Mouse (Mus musculus) kidney, embryonic 14.5 days (tissue): ENCODE results near the gene Prkce. TPM values are rescaled to one million over a fixed set of nuclear protein-coding genes. Genes with fewer than 3 reads are reported as not detected.

ENCODE experiments used
- ATAC-seq: fragments of 200-750 bp; cut with Nextera tagmentation; 2 replicates; pipeline ENCODE4 v1.8.0; 2017; ENCODE audit warnings: moderate number of reproducible peaks, mild to moderate bottlenecking, moderate TSS enrichment, moderate library complexity; ENCODE audit not compliant: low FRiP score, low TSS enrichment
- H3K27ac ChIP-seq: fragments of 300-500 bp; sonication (generic); 2 replicates; pipeline ENCODE4 v1.5.1; 2014; ENCODE audit warnings: low read depth, mild to moderate bottlenecking, low read length, moderate library complexity, mixed read lengths
- H3K27me3 ChIP-seq: fragments of 300-500 bp; sonication (generic); 2 replicates; pipeline ENCODE4 v1.6.1; 2014; ENCODE audit warnings: mild to moderate bottlenecking, low read length; ENCODE audit not compliant: control insufficient read depth, insufficient read depth
- H3K36me3 ChIP-seq: fragments of 300-500 bp; sonication (generic); 2 replicates; pipeline ENCODE4 v1.6.1; 2014; ENCODE audit warnings: low read length, mixed read lengths; ENCODE audit not compliant: control insufficient read depth, insufficient read depth
- H3K4me1 ChIP-seq: fragments of 300-500 bp; sonication (generic); 2 replicates; pipeline ENCODE4 v1.6.1; 2014; ENCODE audit warnings: low read length, mixed read lengths; ENCODE audit not compliant: control insufficient read depth, insufficient read depth
- H3K4me2 ChIP-seq: fragments of 300-500 bp; sonication (generic); replicated peaks from 2 replicates; pipeline ENCODE4 v1.6.1; 2014; ENCODE audit warnings: low read depth, mild to moderate bottlenecking, low read length
- H3K4me3 ChIP-seq: fragments of 300-500 bp; sonication (generic); 2 replicates; pipeline ENCODE4 v1.5.1; 2014; ENCODE audit warnings: mild to moderate bottlenecking, low read length
- H3K9ac ChIP-seq: fragments of 300-500 bp; sonication (generic); 2 replicates; pipeline ENCODE4 v1.6.1; 2014; ENCODE audit warnings: low read depth, mild to moderate bottlenecking, low read length, moderate library complexity
- H3K9me3 ChIP-seq: fragments of 300-500 bp; sonication (generic); 2 replicates; pipeline ENCODE4 v1.6.1; 2016; ENCODE audit warnings: low read length; ENCODE audit not compliant: control insufficient read depth
- WGBS: fragments of 180-500 bp; shearing (Covaris S2); extraction: QIAGEN DNeasy Blood & Tissue Kit; methylation state at CpG from one replicate; pipeline ENCODE4 v1.1.7; 2014; 5-methylcytosine and 5-hydroxymethylcytosine counted together
- polyA plus RNA-seq: library from polyadenylated mRNA; unstranded; fragments of >200 nt; fragmentation: Nextera tagmentation; extraction: Ambion mirVana; gene quantifications from 2 replicates; pipeline ENCODE4 v1.2.1, GENCODE M21; 2014

The Prkce gene
- polyA plus RNA-seq, 1 experiment from 2014 or later: 8.8 TPM

- Histone ChIP-seq H3K4me3 (no peak overlapping the region), H3K4me2 (no peak overlapping the region), H3K36me3 (no peaks in the 10 kb centered on the region), H3K27ac (peak overlapping the region; percentile 61; the same call in 1 of the 2 replicates), H3K9ac (peak overlapping the region; percentile 31; the same call in 1 of the 2 replicates), H3K4me1 (peaks cover 43% of the 10 kb centered on the region), H3K9me3 (no peaks in the 10 kb centered on the region), H3K27me3 (no peaks in the 10 kb centered on the region)
- 61% methylated on average over 8 of the region's 8 CpGs for WGBS
- no peak for ATAC-seq
These were observed 164.2 kb downstream of the Prkce start for GRCm38 (mm10) chr17:86331835-86332234.

DNA sequence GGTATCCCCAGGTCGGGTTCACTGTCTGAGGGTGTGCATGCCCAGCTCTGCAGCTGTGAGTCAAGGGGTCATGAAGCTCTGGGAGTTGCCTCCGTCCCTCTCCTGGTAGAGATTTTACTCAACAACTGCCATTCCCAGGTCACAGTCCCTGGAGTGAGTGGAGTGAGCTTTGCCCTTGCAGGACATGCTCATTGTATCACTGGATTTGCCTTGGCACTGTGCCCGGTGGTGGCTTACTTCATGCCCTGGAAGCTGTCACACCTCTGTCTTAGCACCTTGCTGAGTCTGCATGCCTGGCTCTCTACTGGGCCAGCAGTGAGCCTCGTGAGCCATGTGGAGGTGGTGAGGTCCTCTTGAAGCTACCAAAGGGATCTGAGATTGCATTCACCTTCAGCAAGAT, 167.4 kb downstream of the Prkce start:
- ATAC-seq: no peak

DNA sequence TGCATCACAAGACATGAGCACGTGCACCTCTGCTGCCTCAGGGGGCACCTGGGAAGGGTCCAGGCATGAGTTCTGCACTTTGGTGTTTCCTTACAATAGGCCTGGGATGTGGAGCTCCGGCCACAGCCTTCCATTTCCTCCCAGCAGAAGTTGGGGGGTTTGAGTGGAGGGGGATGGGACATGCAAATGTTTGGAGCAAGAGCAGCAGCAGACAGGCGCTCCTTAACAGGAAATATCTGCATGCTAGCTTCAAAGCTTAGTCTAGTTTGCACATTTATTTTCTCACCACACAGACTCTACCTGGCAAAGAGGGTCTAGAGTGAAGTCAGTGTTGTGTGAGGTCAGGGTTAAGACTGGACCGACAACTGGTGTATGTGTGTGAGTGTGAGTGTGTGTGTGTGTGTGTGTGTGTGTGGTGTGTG, 169.1 kb downstream of the Prkce start:
- 39% methylated on average over 4 of the region's 4 CpGs for WGBS
- no peak overlapping the region for H3K4me3 ChIP-seq
- no peak overlapping the region for H3K9ac ChIP-seq
- no peak overlapping the region for H3K27ac ChIP-seq
- no peaks in the 10 kb centered on the region for H3K27me3 ChIP-seq
- H3K36me3 ChIP-seq: no peaks in the 10 kb centered on the region
- no peak overlapping the region for H3K4me2 ChIP-seq
- H3K4me1 ChIP-seq: peaks cover 16% of the 10 kb centered on the region
- peak; percentile 51 for ATAC-seq
- H3K9me3 ChIP-seq: no peaks in the 10 kb centered on the region

More for the DNA sequence above, 167.4 kb downstream of the Prkce start:
- H3K9ac ChIP-seq: no peak overlapping the region
- no peak overlapping the region for H3K4me3 ChIP-seq
- peaks cover 33% of the 10 kb centered on the region for H3K4me1 ChIP-seq
- H3K4me2 ChIP-seq: no peak overlapping the region
- WGBS: 91% methylated on average over 4 of the region's 4 CpGs
- H3K27ac ChIP-seq: no peak overlapping the region
- no peaks in the 10 kb centered on the region for H3K36me3 ChIP-seq
- H3K27me3 ChIP-seq: no peaks in the 10 kb centered on the region
- no peaks in the 10 kb centered on the region for H3K9me3 ChIP-seq

- peak; percentile 28; the same call in 1 of the 2 replicates for ATAC-seq
- H3K27ac ChIP-seq: no peak overlapping the region; the same call in 1 of the 2 replicates
These were observed 169.5 kb downstream of the Prkce start for GRCm38 (mm10) chr17:86337076-86337475.

GRCm38 (mm10) chr17:86338328-86338727, 170.7 kb downstream of the Prkce start:
- no peak for ATAC-seq
- Histone ChIP-seq H3K36me3 (no peaks in the 10 kb centered on the region), H3K4me1 (peaks cover 14% of the 10 kb centered on the region), H3K27ac (no peak overlapping the region), H3K9me3 (no peaks in the 10 kb centered on the region), H3K4me3 (no peak overlapping the region), H3K9ac (no peak overlapping the region), H3K27me3 (no peaks in the 10 kb centered on the region), H3K4me2 (no peak overlapping the region)
- WGBS: 40% methylated on average over 5 of the region's 5 CpGs

More at GRCm38 (mm10) chr17:86337076-86337475, 169.5 kb downstream of the Prkce start:
- Histone ChIP-seq H3K9ac (no peak overlapping the region), H3K4me1 (peaks cover 14% of the 10 kb centered on the region), H3K36me3 (no peaks in the 10 kb centered on the region), H3K4me3 (no peak overlapping the region), H3K4me2 (no peak overlapping the region), H3K27me3 (no peaks in the 10 kb centered on the region), H3K9me3 (no peaks in the 10 kb centered on the region)
- 63% methylated on average over 3 of the region's 3 CpGs for WGBS

GRCm38 (mm10) chr17:86344032-86344431, 176.4 kb downstream of the Prkce start:
- no peak overlapping the region for H3K9ac ChIP-seq
- no peaks in the 10 kb centered on the region for H3K36me3 ChIP-seq
- no peaks in the 10 kb centered on the region for H3K9me3 ChIP-seq
- ATAC-seq: no peak
- H3K27ac ChIP-seq: no peak overlapping the region
- no peaks in the 10 kb centered on the region for H3K27me3 ChIP-seq
- H3K4me1 ChIP-seq: 0 out of 2 replicates have a peak, but pooled peaks cover 4% of the 10 kb centered on the region
- no peak overlapping the region for H3K4me2 ChIP-seq
- H3K4me3 ChIP-seq: no peak overlapping the region
- 65% methylated on average over 8 of the region's 8 CpGs for WGBS

- Histone ChIP-seq H3K27me3 (no peaks in the 10 kb centered on the region), H3K36me3 (no peaks in the 10 kb centered on the region), H3K4me2 (no peak overlapping the region), H3K9ac (no peak overlapping the region), H3K4me1 (peaks cover 7% of the 10 kb centered on the region), H3K27ac (no peak overlapping the region), H3K4me3 (no peak overlapping the region), H3K9me3 (no peaks in the 10 kb centered on the region)
- 77% methylated on average over 22 of the region's 22 CpGs for WGBS
- ATAC-seq: no peak
These were observed 177.8 kb downstream of the Prkce start for GRCm38 (mm10) chr17:86345234-86346005.

DNA sequence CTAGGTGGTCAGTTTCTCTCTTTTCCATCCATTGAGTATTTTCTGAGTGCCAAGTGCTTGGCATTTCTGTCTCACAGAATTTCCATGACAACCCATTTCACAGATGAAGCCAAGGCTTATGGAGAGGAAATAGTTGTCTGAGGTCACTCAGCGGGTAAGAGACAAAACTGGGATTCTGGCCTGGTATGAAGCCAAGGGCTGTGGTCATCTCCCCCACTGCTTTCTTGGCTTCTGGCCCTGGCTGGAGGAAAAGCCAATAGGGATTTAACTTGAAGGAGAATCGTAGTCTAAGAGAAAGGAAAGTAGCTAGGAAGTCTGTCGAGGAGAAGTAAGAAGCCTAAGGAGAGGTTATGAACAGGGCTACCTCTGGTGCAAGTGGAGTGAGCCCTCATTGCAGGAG, 182.7 kb downstream of the Prkce start:
- peak overlapping the region; percentile 65; the same call in 1 of the 2 replicates for H3K27ac ChIP-seq
- H3K4me2 ChIP-seq: no peak overlapping the region
- H3K9ac ChIP-seq: no peak overlapping the region
- H3K4me1 ChIP-seq: peaks cover 24% of the 10 kb centered on the region
- no peak for ATAC-seq
- WGBS: 63% methylated on average over 3 of the region's 3 CpGs
- no peaks in the 10 kb centered on the region for H3K9me3 ChIP-seq
- H3K4me3 ChIP-seq: no peak overlapping the region
- no peaks in the 10 kb centered on the region for H3K36me3 ChIP-seq
- H3K27me3 ChIP-seq: no peaks in the 10 kb centered on the region

DNA sequence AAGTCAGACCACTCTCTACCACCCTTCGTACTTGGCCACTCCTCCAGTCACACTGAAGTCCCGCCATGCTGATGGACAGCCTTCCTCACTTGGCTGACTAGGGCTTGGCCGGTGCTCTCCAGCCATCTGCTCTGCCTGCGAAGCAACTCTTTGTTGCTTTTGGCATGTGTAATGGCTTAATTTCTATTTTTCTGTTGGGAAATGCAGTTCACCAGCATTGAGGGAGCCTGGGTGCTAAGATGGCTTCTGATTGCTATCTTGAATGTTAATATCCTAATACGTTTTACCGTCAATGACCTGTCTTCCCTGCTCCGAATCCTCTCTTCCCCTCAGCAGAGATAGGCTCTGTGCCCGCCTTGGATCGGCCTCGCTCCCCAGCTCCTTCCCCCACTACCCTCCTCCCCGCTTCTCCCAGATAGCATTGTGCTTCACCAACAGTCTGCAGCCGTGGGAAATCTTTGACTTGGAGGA, 183.2 kb downstream of the Prkce start:
- H3K4me3 ChIP-seq: no peak overlapping the region

More for the DNA sequence above, 183.2 kb downstream of the Prkce start:
- Histone ChIP-seq H3K4me2 (0 out of 2 replicates have a peak overlapping the region, but pooled peaks have one; percentile 15), H3K9ac (no peak overlapping the region), H3K4me1 (peaks cover 24% of the 10 kb centered on the region), H3K27me3 (no peaks in the 10 kb centered on the region), H3K36me3 (no peaks in the 10 kb centered on the region), H3K27ac (peak overlapping the region; percentile 65; the same call in 1 of the 2 replicates), H3K9me3 (no peaks in the 10 kb centered on the region)
- WGBS: 61% methylated on average over 12 of the region's 12 CpGs
- no peak for ATAC-seq
